In genomic region chr8:48751965-48752364, GRCm38 (mm10) we compare ENCODE assay signal across 30 mouse cellular contexts.
DNase-seq lines count a peak whose midpoint lies in the region; ATAC-seq lines count a peak whose summit lies in the region.
"Had no signal": no experiment of that assay in that cellular context is flagged by ENCODE, and none has a peak within 500 bp of the region (broad histone marks: within the 10 kb centered on the region; RNA-seq: fewer than 3 reads in every experiment).

No protein-coding gene starts in this region.

- peak; percentile 38 for DNase-seq in embryonic facial prominence, embryonic 14.5 days (ENCODE audit: low spot score)
- DNase-seq in embryonic facial prominence, embryonic 10.5 days (ENCODE audit: low spot score): no peak
- peak; percentile 12 for DNase-seq in kidney, adult 9 months
- DNase-seq in kidney, postnatal 4 days: no peak
- DNase-seq in WW6 (ENCODE audit: low read depth, low spot score): peak; percentile 79
- DNase-seq in thymus, postnatal 36 days: no peak
- DNase-seq in ovary, postnatal 36 days (ENCODE audit: low spot score): no peak
- no peak for DNase-seq in urinary bladder, postnatal 14 days (ENCODE audit: low spot score)
- DNase-seq: adrenal gland, postnatal 14 days; cerebellum, adult 11 months; cerebellum, adult 2 months; cerebellum, adult 9-11 months; cerebellum, postnatal 36 days; embryo, embryonic 11 days; forebrain, postnatal 0 days; gastrocnemius, adult 2 months; gastrocnemius, postnatal 14 days; heart, adult 18-20 months; heart, postnatal 14 days; heart, postnatal 4 days had no signal

- H3K9ac ChIP-seq in embryonic facial prominence, embryonic 14.5 days (ENCODE audit: low read depth, low read length): no peak overlapping the region
- H3K9ac ChIP-seq: embryonic facial prominence, embryonic 15.5 days; forebrain, postnatal 0 days; heart, embryonic 13.5 days; hindbrain, embryonic 14.5 days had no signal

- peak; percentile 14; the same call in 1 of the 2 replicates for ATAC-seq in embryonic facial prominence, embryonic 14.5 days (ENCODE audit: low read depth)
- ATAC-seq: activated CD4-positive, CD25-positive, alpha-beta regulatory T cell, adult 4 months; forebrain, embryonic 14.5 days; forebrain, postnatal 0 days; hindbrain, postnatal 0 days; inflammation-experienced regulatory T-cells, adult 6 months; intestine, embryonic 16.5 days had no signal

- H3K4me3 ChIP-seq in embryonic facial prominence, embryonic 14.5 days (ENCODE audit: low read depth, low read length): no peak overlapping the region
- no peak overlapping the region for H3K4me3 ChIP-seq in embryonic facial prominence, embryonic 10.5 days
- H3K4me3 ChIP-seq: embryonic facial prominence, embryonic 15.5 days; gastrocnemius, adult 2 months; heart, embryonic 10.5 days; heart, embryonic 13.5 days had no signal

- no peaks in the 10 kb centered on the region for H3K27me3 ChIP-seq in embryonic facial prominence, embryonic 14.5 days (replicated peaks; ENCODE audit: control insufficient read depth, insufficient read depth, low read length)
- H3K27me3 ChIP-seq in embryonic facial prominence, embryonic 10.5 days (replicated peaks; ENCODE audit: low read depth, poor library complexity, severe bottlenecking): no peaks in the 10 kb centered on the region
- H3K27me3 ChIP-seq: CH12.LX; embryonic facial prominence, embryonic 15.5 days had no signal

- H3K4me1 ChIP-seq in embryonic facial prominence, embryonic 14.5 days (ENCODE audit: control insufficient read depth, insufficient read depth, low read length): peaks cover 7% of the 10 kb centered on the region; the same call in 1 of the 2 replicates
- H3K4me1 ChIP-seq in embryonic facial prominence, embryonic 10.5 days: peaks cover 15% of the 10 kb centered on the region

- WGBS in embryonic facial prominence, embryonic 14.5 days: 76% methylated on average over 5 of the region's 5 CpGs
- WGBS in embryonic facial prominence, embryonic 10.5 days: 76% methylated on average over 5 of the region's 5 CpGs

- no peaks in the 10 kb centered on the region for H3K9me3 ChIP-seq in embryonic facial prominence, embryonic 14.5 days (ENCODE audit: control insufficient read depth, low read length)
- H3K9me3 ChIP-seq in embryonic facial prominence, embryonic 10.5 days: no peaks in the 10 kb centered on the region
- H3K9me3 ChIP-seq: embryonic facial prominence, embryonic 15.5 days; heart, embryonic 10.5 days; heart, embryonic 13.5 days had no signal

- no peak overlapping the region for H3K27ac ChIP-seq in embryonic facial prominence, embryonic 14.5 days (replicated peaks; ENCODE audit: low read depth, low read length)
- no peak overlapping the region for H3K27ac ChIP-seq in embryonic facial prominence, embryonic 10.5 days (replicated peaks)
- H3K27ac ChIP-seq: embryonic facial prominence, embryonic 15.5 days; gastrocnemius, adult 2 months; heart, embryonic 10.5 days; heart, embryonic 13.5 days; hindbrain, embryonic 14.5 days; hindbrain, postnatal 0 days had no signal

- no peaks in the 10 kb centered on the region for H3K36me3 ChIP-seq in embryonic facial prominence, embryonic 14.5 days (ENCODE audit: control insufficient read depth, insufficient read depth, low read length)
- no peaks in the 10 kb centered on the region for H3K36me3 ChIP-seq in embryonic facial prominence, embryonic 10.5 days (replicated peaks)
- H3K36me3 ChIP-seq: embryonic facial prominence, embryonic 15.5 days; heart, embryonic 10.5 days; heart, embryonic 13.5 days had no signal

- H3K4me2 ChIP-seq in embryonic facial prominence, embryonic 14.5 days (ENCODE audit: low read depth, low read length): no peak overlapping the region
- H3K4me2 ChIP-seq: embryonic facial prominence, embryonic 15.5 days; heart, embryonic 13.5 days; hindbrain, embryonic 14.5 days had no signal

Comparison
In these comparisons a context has a peak if more than half of its experiments do, and no peak if none do; other contexts are left out.
1. DNase-seq: peak in embryonic facial prominence, embryonic 14.5 days (single experiment), kidney, adult 9 months (single experiment) and WW6 (single experiment); none in embryonic facial prominence, embryonic 10.5 days (single experiment), kidney, postnatal 4 days (0 of 2), thymus, postnatal 36 days (0 of 2), ovary, postnatal 36 days (single experiment) and urinary bladder, postnatal 14 days (single experiment).